Mouse (Mus musculus) lung, adult 2 months (tissue): ENCODE measurements around the gene Clec12a. TPM values are rescaled to one million over a fixed set of nuclear protein-coding genes. Genes with fewer than 3 reads are reported as not detected.

Source experiments
- DNase-seq: peaks from one replicate; pipeline ENCODE4 v3.0.0; 2022
- H3K4me1 ChIP-seq: fragments of 200-500 bp; 2 replicates; pipeline ENCODE4 v1.6.1; 2011; ENCODE audit warnings: low read length; ENCODE audit not compliant: control insufficient read depth, insufficient read depth
- H3K4me3 ChIP-seq: fragments of 200-500 bp; replicated peaks from 2 replicates; pipeline ENCODE3; 2011; ENCODE audit warnings: low read depth, mild to moderate bottlenecking, control low read depth, low read length; ENCODE audit errors: extremely low read depth
- CTCF ChIP-seq: fragments of 200-500 bp; IDR thresholded peaks from 2 replicates; pipeline ENCODE4 v1.5.1; 2011; ENCODE audit warnings: mild to moderate bottlenecking, low read length, control low read depth; ENCODE audit not compliant: insufficient read depth
- POLR2A ChIP-seq: fragments of 200-500 bp; IDR thresholded peaks from 2 replicates; pipeline ENCODE4 v1.6.1; 2011; ENCODE audit warnings: low read depth, mild to moderate bottlenecking, control low read depth, low read length, borderline replicate concordance; ENCODE audit errors: extremely low read depth
- WGBS: fragments of 180-500 bp; shearing (Covaris S2); methylation state at CpG from one replicate; pipeline ENCODE4 v1.1.7; 2018; 5-methylcytosine and 5-hydroxymethylcytosine counted together
- polyA plus RNA-seq: library from polyadenylated mRNA; depleted of rRNA; stranded (reverse); fragments of >200 nt; gene quantifications from 2 replicates; pipeline ENCODE4 v1.2.3, GENCODE M21; 2012

The Clec12a gene
- polyA plus RNA-seq, 1 experiment = 4.6 TPM

- no peak overlapping the region for H3K4me3 ChIP-seq
- TF ChIP-seq POLR2A = no peak
- TF ChIP-seq CTCF = no peak
- H3K4me1 ChIP-seq = no peaks in the 10 kb centered on the region
- WGBS = 51% methylated on average over 7 of the region's 7 CpGs
- no peak for DNase-seq
These were observed 27.1 kb downstream of the Clec12a start for GRCm38 (mm10) chr6:129369374-129370132.

GRCm38 (mm10) chr6:129374937-129375471, 32.5 kb downstream of the Clec12a start:
- 49% methylated on average over 2 of the region's 2 CpGs for WGBS
- Histone ChIP-seq H3K4me1 (no peaks in the 10 kb centered on the region), H3K4me3 (no peak overlapping the region)
- TF ChIP-seq POLR2A (no peak), CTCF (no peak)
- DNase-seq = no peak

DNA sequence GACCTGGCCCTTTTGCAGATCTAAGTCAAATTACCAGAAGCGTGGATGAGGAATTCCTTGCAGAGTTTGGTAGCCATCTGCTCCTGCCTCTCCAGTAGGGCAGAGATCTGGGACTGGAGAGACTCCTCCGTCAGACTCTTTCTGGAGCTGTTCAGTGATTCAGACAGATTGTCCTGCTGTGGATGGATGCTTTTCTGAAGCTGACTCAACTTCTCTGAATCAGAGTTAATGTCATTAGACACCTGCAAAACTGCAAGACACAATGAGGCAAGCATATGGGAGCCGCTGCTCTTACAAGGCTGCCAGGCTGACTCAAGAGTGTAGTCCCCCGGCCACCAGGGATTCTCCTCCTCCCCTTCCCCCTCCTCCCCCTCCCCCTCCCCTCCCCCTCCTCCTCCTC, 38.0 kb downstream of the Clec12a start:
- Histone ChIP-seq H3K4me1 (no peaks in the 10 kb centered on the region), H3K4me3 (no peak overlapping the region)
- DNase-seq = no peak
- TF ChIP-seq CTCF (no peak), POLR2A (no peak)
- 78% methylated on average over 4 of the region's 4 CpGs for WGBS

GRCm38 (mm10) chr6:129381736-129382135, 39.2 kb downstream of the Clec12a start:
- TF ChIP-seq CTCF (no peak), POLR2A (no peak)
- no peak for DNase-seq
- whole genome bisulfite sequencing = 49% methylated on average over 1 of the region's 1 CpGs
- H3K4me3 ChIP-seq = no peak overlapping the region
- H3K4me1 ChIP-seq = no peaks in the 10 kb centered on the region

DNA sequence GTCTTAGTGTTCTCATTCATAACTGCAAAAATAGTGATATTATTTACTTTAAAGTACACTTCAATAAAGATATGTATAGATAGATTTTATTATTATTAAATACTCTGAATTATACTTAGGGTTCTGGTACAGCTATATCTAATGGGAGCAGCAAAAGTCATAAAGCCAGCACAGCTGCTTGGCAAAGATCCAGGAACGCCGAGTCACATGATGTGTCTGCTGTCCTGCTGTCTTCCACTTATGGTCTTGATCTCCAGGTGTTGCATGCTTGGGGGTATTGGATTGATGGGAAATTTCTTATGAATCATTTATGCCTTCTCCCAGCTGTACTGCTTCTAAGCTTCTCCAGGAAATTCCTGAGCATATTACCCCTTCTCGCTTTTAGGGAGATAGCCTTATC, 41.0 kb downstream of the Clec12a start:
- 58% methylated on average over 3 of the region's 3 CpGs for WGBS
- no peaks in the 10 kb centered on the region for H3K4me1 ChIP-seq
- no peak overlapping the region for H3K4me3 ChIP-seq
- no peak for DNase-seq
- TF ChIP-seq CTCF = no peak
- TF ChIP-seq POLR2A = no peak

GRCm38 (mm10) chr6:129385000-129385399, 42.5 kb downstream of the Clec12a start:
- no peak overlapping the region for H3K4me3 ChIP-seq
- WGBS = 92% methylated on average over 4 of the region's 4 CpGs
- TF ChIP-seq CTCF (no peak), POLR2A (no peak)
- DNase-seq = no peak
- no peaks in the 10 kb centered on the region for H3K4me1 ChIP-seq

DNA sequence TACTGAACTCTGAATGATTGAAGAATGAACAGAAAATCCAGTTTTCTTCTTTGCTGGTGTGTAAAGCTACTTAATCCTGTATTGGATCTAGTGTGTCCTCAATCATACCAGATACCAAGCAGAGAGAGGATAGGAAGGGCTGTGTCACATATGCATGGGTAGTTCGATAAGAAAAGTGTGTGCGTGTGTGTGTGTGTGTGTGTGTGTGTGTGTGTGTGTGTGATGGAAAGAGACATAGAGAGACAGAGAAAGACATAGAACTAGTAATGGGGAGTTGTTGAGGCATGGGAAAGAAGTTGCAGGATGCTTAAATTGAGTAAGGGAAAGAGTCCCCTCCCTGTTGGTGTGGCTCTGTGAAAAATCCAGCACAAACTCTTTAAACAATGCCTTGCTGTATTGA, 43.3 kb downstream of the Clec12a start, which contains the start of gene Clec12b:
Gene Clec12b (minus strand): TSS at position 101 of the 400 bp plus-strand sequence.
- Histone ChIP-seq H3K4me3 (no peak within 1 kb of the TSS), H3K4me1 (no peaks in the 10 kb centered on the region)
- no peak for DNase-seq
- TF ChIP-seq POLR2A = no peak
- no peak for TF ChIP-seq CTCF
- 74% methylated on average over 2 of the region's 2 CpGs for whole genome bisulfite sequencing

DNA sequence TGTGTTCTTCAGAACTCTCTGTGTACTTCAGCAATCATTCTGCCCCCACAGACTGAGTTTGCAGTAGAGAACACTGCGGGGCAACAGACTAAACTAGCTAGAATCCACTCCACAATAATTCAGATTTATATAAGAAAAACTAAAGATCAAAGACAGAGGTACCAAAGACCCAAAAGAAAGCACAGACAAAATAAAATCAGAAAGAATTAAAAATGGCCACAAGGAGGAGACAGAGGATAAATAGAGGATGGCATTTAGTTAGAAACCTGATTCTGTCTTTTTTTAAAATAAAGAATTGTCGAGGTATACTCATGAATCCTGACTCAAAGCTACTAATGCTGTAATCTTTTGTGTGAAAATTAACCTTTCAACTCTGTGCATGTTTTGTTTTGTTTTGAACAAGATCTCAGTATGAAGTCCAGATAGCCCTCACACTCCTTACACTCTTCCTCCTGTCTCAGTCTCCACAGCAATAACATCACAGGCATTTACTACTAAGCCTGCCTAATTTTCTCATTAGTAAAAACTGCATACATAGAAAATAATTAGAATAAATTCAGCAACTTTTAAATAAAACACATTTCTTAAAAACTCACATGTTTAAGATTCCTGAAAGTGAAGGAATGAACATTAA, 50.7 kb downstream of the Clec12a start:
- Histone ChIP-seq H3K4me3 (no peak overlapping the region), H3K4me1 (peaks cover 4% of the 10 kb centered on the region)
- TF ChIP-seq CTCF (peak; percentile 48; the same call in 1 of the 2 replicates), POLR2A (no peak)
- WGBS = 24% methylated on average over 2 of the region's 2 CpGs
- DNase-seq = no peak

DNA sequence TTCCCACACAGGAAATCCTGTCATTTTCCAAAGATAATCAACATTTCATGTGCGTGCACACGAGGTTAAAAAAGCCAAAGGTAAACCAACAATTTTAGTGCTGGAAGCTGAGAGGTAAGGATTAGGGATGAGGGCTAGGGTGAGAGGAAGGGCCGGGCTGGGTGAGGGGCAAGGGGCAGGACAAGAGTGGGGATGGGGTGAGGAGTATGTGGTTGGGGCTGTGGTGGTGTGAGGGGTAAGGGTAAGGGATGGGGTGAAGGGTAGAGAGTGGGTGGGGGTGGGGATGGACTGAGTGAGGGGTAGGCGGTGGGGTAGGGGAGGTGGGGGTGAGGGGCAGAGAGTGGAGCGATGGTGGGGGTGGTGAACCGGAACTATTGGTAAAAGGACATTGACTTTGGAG, 51.2 kb downstream of the Clec12a start:
- no peak for TF ChIP-seq POLR2A

More for the DNA sequence above, 51.2 kb downstream of the Clec12a start:
- 57% methylated on average over 5 of the region's 6 CpGs for WGBS
- no peak overlapping the region for H3K4me3 ChIP-seq
- peaks cover 4% of the 10 kb centered on the region for H3K4me1 ChIP-seq
- no peak for DNase-seq
